Mouse (Mus musculus): ENCODE data around the gene Sh3bp2. TPM values are rescaled to one million over a fixed set of nuclear protein-coding genes. Genes with fewer than 3 reads are reported as not detected.

Sh3bp2 gene
- total RNA-seq, 2 experiments from 2014 or later, result 16.9 to 20.9 TPM

GRCm38 (mm10) chr5:34608226-34608625, 82.6 kb downstream of the Sh3bp2 start:
- DNase-seq (ENCODE audit: low spot score in 2 of 2), result no peak

- no peak for DNase-seq (ENCODE audit: low spot score in 2 of 2)
Measured at GRCm38 (mm10) chr5:34609966-34610365, 84.3 kb downstream of the Sh3bp2 start.

Small RNAs within 50 kb of the gene (microRNA-seq; reads per million reads assigned to microRNA genes)
- gene Mir7036b (ENCODE audit: borderline number of aligned reads in 2 of 2), result 1.9 to 6.1 reads per million in 2 experiments

Other genes starting within 250 kb of the Sh3bp2 start
- gene Zfyve28, start 237.4 kb upstream of the Sh3bp2 start, total RNA-seq (2021), result 1 to 10 TPM in 1 of 2 experiments, under 1 TPM in 1; 0.53 to 1.0 TPM
- not detected for gene Cfap99, start 237.2 kb upstream of the Sh3bp2 start, total RNA-seq (2021)
- 100 to 1,000 TPM; 101 to 105 TPM for gene Rnf4, start 189.5 kb upstream of the Sh3bp2 start, total RNA-seq (2021)
- 10 to 100 TPM; 28.9 to 29.5 TPM for gene Fam193a, start 155.9 kb upstream of the Sh3bp2 start, total RNA-seq (2021)
- gene Tnip2, start 11.8 kb upstream of the Sh3bp2 start, total RNA-seq (2021), result 10 to 100 TPM; 14.9 to 18.3 TPM
- 100 to 1,000 TPM; 127 to 136 TPM for gene Add1, start 47.8 kb downstream of the Sh3bp2 start, total RNA-seq (2021)
- gene Mfsd10, start 111.4 kb downstream of the Sh3bp2 start, total RNA-seq (2021), result 10 to 100 TPM; 30.9 to 32.2 TPM
- 10 to 100 TPM; 25.6 to 27.9 TPM for gene Nop14, start 134.3 kb downstream of the Sh3bp2 start, total RNA-seq (2021)
- gene Grk4, start 134.5 kb downstream of the Sh3bp2 start, total RNA-seq (2021), result 1 to 10 TPM; 2.3 to 3.5 TPM
- gene Htt, start 235.9 kb downstream of the Sh3bp2 start, total RNA-seq (2021), result 10 to 100 TPM; 30.8 to 34.3 TPM